Mouse (Mus musculus) adrenal gland (tissue): ENCODE measurements at regions not wholly inside any gene's neighbourhood (a gene's known extent, or its start where the extent isn't known, plus 50 kb on each side); places are given as distances from the start of the nearest gene placed in this dataset.

Experiments used
- intact Hi-C: fragments of 180-260 bp; cut with DNase I; formaldehyde crosslinking; loops from one replicate; pipeline ENCODE4 v1.15.1; 2025

- intact Hi-C loops: no loop called here
Observed at GRCm38 (mm10) chr7:39864781-39865180, 347.2 kb downstream of the Zfp619 start.

GRCm38 (mm10) chr7:39866674-39867428, 349.3 kb downstream of the Zfp619 start:
- intact Hi-C loops: no loop called here

GRCm38 (mm10) chr7:39867451-39867850, 349.9 kb downstream of the Zfp619 start:
- intact Hi-C loops: no loop called here

GRCm38 (mm10) chr7:39882113-39882512, 364.5 kb downstream of the Zfp619 start:
- intact Hi-C loops: no loop called here

- intact Hi-C loops: loop anchor here (10.0 kb wide), 1 partner anchor 120 kb away; no protein-coding TSS in a partner anchor
Observed at GRCm38 (mm10) chr7:39894208-39894896, 376.8 kb downstream of the Zfp619 start.

- intact Hi-C loops: loop anchor here (10.0 kb wide), 1 partner anchor 118 kb away; no protein-coding TSS in a partner anchor
Observed at GRCm38 (mm10) chr7:39896918-39897317, 379.4 kb downstream of the Zfp619 start.

- intact Hi-C loops: loop anchor here (10.0 kb wide), 1 partner anchor 117 kb away; no protein-coding TSS in a partner anchor
Observed at GRCm38 (mm10) chr7:39898268-39898667, 380.7 kb downstream of the Zfp619 start.

- intact Hi-C loops: no loop called here
Observed at GRCm38 (mm10) chr7:39933946-39934345, 416.4 kb downstream of the Zfp619 start.

- intact Hi-C loops: no loop called here
Observed at GRCm38 (mm10) chr7:39937262-39937661, 419.7 kb downstream of the Zfp619 start.

GRCm38 (mm10) chr7:39942262-39942900, 424.8 kb downstream of the Zfp619 start:
- intact Hi-C loops: no loop called here

GRCm38 (mm10) chr7:39954110-39954509, 436.5 kb downstream of the Zfp619 start:
- intact Hi-C loops: no loop called here

- intact Hi-C loops: no loop called here
Observed at GRCm38 (mm10) chr7:39954931-39955330, 437.4 kb downstream of the Zfp619 start.

GRCm38 (mm10) chr7:39978121-39978520, 460.6 kb downstream of the Zfp619 start:
- intact Hi-C loops: no loop called here

GRCm38 (mm10) chr7:39981647-39982046, 464.1 kb downstream of the Zfp619 start:
- intact Hi-C loops: no loop called here
